8 mouse cellular contexts compared by ENCODE assay signal in the genomic region with DNA sequence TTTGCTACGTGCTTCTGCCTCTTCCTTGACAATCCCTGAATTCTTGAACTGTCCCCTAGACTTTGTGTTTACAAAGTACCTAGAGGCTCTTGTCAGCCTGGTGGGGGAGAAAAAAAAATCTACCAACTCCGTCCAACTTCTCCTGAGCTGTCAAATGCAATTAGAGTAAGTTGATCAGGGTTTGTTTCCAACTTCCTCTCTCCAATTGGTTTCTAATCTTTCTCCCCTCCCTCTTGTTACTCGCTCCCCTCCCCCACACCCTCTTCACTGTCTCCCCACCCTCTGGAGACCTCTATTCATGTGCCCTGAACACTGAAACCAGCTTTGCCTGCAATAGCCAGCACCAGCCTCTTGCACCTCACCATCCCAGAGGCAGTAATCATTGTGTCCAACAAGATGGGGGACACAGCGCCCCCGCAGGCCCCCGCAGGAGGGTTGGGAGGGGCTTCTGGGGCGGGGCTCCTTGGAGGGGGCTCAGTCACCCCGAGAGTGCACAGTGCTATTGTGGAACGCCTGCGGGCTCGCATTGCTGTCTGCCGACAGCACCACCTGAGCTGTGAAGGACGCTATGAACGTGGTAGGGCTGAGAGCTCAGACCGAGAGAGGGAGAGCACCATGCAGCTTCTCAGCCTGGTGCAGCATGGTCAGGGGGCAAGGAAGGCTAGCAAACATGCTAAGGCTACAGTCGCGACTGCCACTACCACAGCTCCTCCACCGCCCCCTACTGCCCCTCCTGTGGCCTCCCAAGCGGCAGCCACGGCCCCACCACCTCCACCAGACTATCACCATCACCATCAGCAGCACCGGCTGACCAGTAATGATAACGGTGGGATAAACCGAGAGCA. TPM values are rescaled to one million over a fixed set of nuclear protein-coding genes. Genes with fewer than 3 reads are reported as not detected.
A peak's percentile ranks its signal among the peaks of the same experiment; 100 is the strongest.
DNase-seq lines count a peak whose midpoint lies in the region; ATAC-seq lines count a peak whose summit lies in the region.

A gene (plus strand): TSS at position 290 of the 845 bp plus-strand sequence.

- H3K9ac ChIP-seq in liver, embryonic 12.5 days = peak within 1 kb of the TSS; percentile 74
- H3K9ac ChIP-seq in stomach, embryonic 14.5 days (replicated peaks; ENCODE audit: low read depth, low read length) = peak within 1 kb of the TSS; percentile 51

- peak within 1 kb of the TSS; percentile 97 for H3K4me2 ChIP-seq in liver, embryonic 12.5 days
- H3K4me2 ChIP-seq in stomach, embryonic 14.5 days (replicated peaks; ENCODE audit: low read depth, low read length) = peak within 1 kb of the TSS; percentile 96

- no peaks in the 10 kb centered on the region for H3K9me3 ChIP-seq in liver, embryonic 12.5 days (replicated peaks)
- H3K9me3 ChIP-seq in stomach, embryonic 14.5 days (ENCODE audit: control insufficient read depth, low read depth, low read length) = no peaks in the 10 kb centered on the region

- peak; percentile 50 to 62 for DNase-seq in urinary bladder, adult 18-20 months (ENCODE audit: low spot score in 2 of 2)
- no peak for DNase-seq in urinary bladder, postnatal 10 days (ENCODE audit: low spot score)
- DNase-seq in embryo, embryonic 10.5 days (ENCODE audit: low spot score) = peak; percentile 87
- peak; percentile 80 to 83 for DNase-seq in heart, adult 18-20 months
- peak; percentile 65 for DNase-seq in kidney, adult 18-20 months
- DNase-seq in naive thymus-derived CD4-positive, alpha-beta T cell, adult 2 months (ENCODE audit: low read depth) = peak; percentile 76

- peak within 1 kb of the TSS; percentile 71 for H3K4me3 ChIP-seq in liver, embryonic 12.5 days
- H3K4me3 ChIP-seq in stomach, embryonic 14.5 days (ENCODE audit: low read depth, low read length) = peak within 1 kb of the TSS; percentile 56

- H3K36me3 ChIP-seq in liver, embryonic 12.5 days = no peaks in the 10 kb centered on the region
- no peaks in the 10 kb centered on the region for H3K36me3 ChIP-seq in stomach, embryonic 14.5 days (ENCODE audit: control insufficient read depth, insufficient read depth, low read length)

- H3K4me1 ChIP-seq in liver, embryonic 12.5 days = peaks cover 38% of the 10 kb centered on the region
- peaks cover 21% of the 10 kb centered on the region for H3K4me1 ChIP-seq in stomach, embryonic 14.5 days (ENCODE audit: control insufficient read depth, insufficient read depth, low read length)

- ATAC-seq in liver, embryonic 12.5 days = peak; percentile 72
- ATAC-seq in stomach, embryonic 14.5 days (ENCODE audit: insufficient number of reproducible peaks, insufficient read depth, low FRiP score, low read depth) = peak; percentile 62; the same call in 1 of the 2 replicates

- WGBS in liver, embryonic 12.5 days (ENCODE audit: insufficient replicate concordance) = under 1% methylated on average over 23 of the region's 23 CpGs
- WGBS in stomach, embryonic 14.5 days = 1% methylated on average over 23 of the region's 23 CpGs

- H3K27me3 ChIP-seq in liver, embryonic 12.5 days (replicated peaks) = no peaks in the 10 kb centered on the region
- H3K27me3 ChIP-seq in stomach, embryonic 14.5 days (ENCODE audit: control insufficient read depth, insufficient read depth, low read length) = no peaks in the 10 kb centered on the region

- peak within 1 kb of the TSS; percentile 65 for H3K27ac ChIP-seq in liver, embryonic 12.5 days
- peak within 1 kb of the TSS; percentile 75 for H3K27ac ChIP-seq in stomach, embryonic 14.5 days (ENCODE audit: low read length)

RNA-seq across cellular contexts. Expression of the gene that starts here (rescaled TPM):
- 1 to 10 TPM; 5.3 to 6.0 TPM for total RNA-seq in heart, adult 18-20 months (2021)
- 1.6 and 1.7 TPM in 2 replicates for polyA plus RNA-seq in liver, embryonic 12.5 days (2016; fragmentation: Nextera tagmentation; extraction: Ambion mirVana)
- 12.2 and 12.7 TPM in 2 replicates for polyA plus RNA-seq in stomach, embryonic 14.5 days (2014; fragmentation: Nextera tagmentation; extraction: Ambion mirVana)
